Mouse (Mus musculus) forebrain, embryonic 16.5 days (tissue): ENCODE results near the gene Klf16. TPM values are rescaled to one million over a fixed set of nuclear protein-coding genes. Genes with fewer than 3 reads are reported as not detected.
A peak's percentile ranks its signal among the peaks of the same experiment; 100 is the strongest.

Source experiments
- ATAC-seq: fragments of 200-750 bp; cut with Nextera tagmentation; 2 replicates; pipeline ENCODE4 v1.8.0; 2017; ENCODE audit warnings: mild to moderate bottlenecking, moderate library complexity
- H3K27ac ChIP-seq: fragments of 300-500 bp; sonication (generic); 2 replicates; pipeline ENCODE4 v1.5.1; 2014; ENCODE audit warnings: low read length, control low read depth
- H3K27me3 ChIP-seq: fragments of 300-500 bp; sonication (generic); replicated peaks from 2 replicates; pipeline ENCODE4 v1.6.1; 2014; ENCODE audit warnings: low read length; ENCODE audit not compliant: control insufficient read depth, insufficient read depth
- H3K36me3 ChIP-seq: fragments of 300-500 bp; sonication (generic); 2 replicates; pipeline ENCODE4 v1.6.1; 2014; ENCODE audit not compliant: control insufficient read depth, insufficient read depth
- H3K4me1 ChIP-seq: fragments of 300-500 bp; sonication (generic); replicated peaks from 2 replicates; pipeline ENCODE4 v1.6.1; 2014; ENCODE audit warnings: low read length; ENCODE audit not compliant: control insufficient read depth, insufficient read depth
- H3K4me2 ChIP-seq: fragments of 300-500 bp; sonication (generic); 2 replicates; pipeline ENCODE4 v1.6.1; 2014; ENCODE audit warnings: mild to moderate bottlenecking, low read length, control low read depth
- H3K4me3 ChIP-seq: fragments of 300-500 bp; sonication (generic); replicated peaks from 2 replicates; pipeline ENCODE4 v1.5.1; 2014; ENCODE audit warnings: mild to moderate bottlenecking, low read length, control low read depth
- H3K9ac ChIP-seq: fragments of 300-500 bp; sonication (generic); replicated peaks from 2 replicates; pipeline ENCODE4 v1.6.1; 2014; ENCODE audit warnings: low read depth, low read length, control low read depth
- H3K9me3 ChIP-seq: fragments of 300-500 bp; sonication (generic); 2 replicates; pipeline ENCODE4 v1.6.1; 2016; ENCODE audit warnings: low read length; ENCODE audit not compliant: control insufficient read depth
- WGBS: fragments of 180-500 bp; shearing (Covaris S2); extraction: QIAGEN DNeasy Blood & Tissue Kit; methylation state at CpG from one replicate; pipeline ENCODE4 v1.1.7; 2014; 5-methylcytosine and 5-hydroxymethylcytosine counted together
- polyA plus RNA-seq: library from polyadenylated mRNA; unstranded; fragments of >200 nt; fragmentation: Nextera tagmentation; extraction: Ambion mirVana; gene quantifications from 2 replicates; pipeline ENCODE4 v1.2.1, GENCODE M21; 2015

Gene Klf16
- polyA plus RNA-seq, 1 experiment from 2014 or later = 10.1 TPM

GRCm38 (mm10) chr10:80619465-80620244, 42.5 kb upstream of the Klf16 start:
- no peak overlapping the region for H3K27ac ChIP-seq
- H3K27me3 ChIP-seq = no peaks in the 10 kb centered on the region
- WGBS = 37% methylated on average over 8 of the region's 8 CpGs
- ATAC-seq = no peak
- H3K9ac ChIP-seq = no peak overlapping the region
- no peak overlapping the region for H3K4me3 ChIP-seq
- H3K4me2 ChIP-seq = no peak overlapping the region
- H3K36me3 ChIP-seq = peaks cover 5% of the 10 kb centered on the region; the same call in 1 of the 2 replicates
- H3K9me3 ChIP-seq = no peaks in the 10 kb centered on the region
- H3K4me1 ChIP-seq = peaks cover 22% of the 10 kb centered on the region

GRCm38 (mm10) chr10:80618181-80618580, 41.1 kb upstream of the Klf16 start:
- Histone ChIP-seq H3K36me3 (peaks cover 5% of the 10 kb centered on the region; the same call in 1 of the 2 replicates), H3K9ac (no peak overlapping the region), H3K4me3 (no peak overlapping the region), H3K27ac (no peak overlapping the region), H3K9me3 (no peaks in the 10 kb centered on the region), H3K27me3 (no peaks in the 10 kb centered on the region), H3K4me2 (no peak overlapping the region), H3K4me1 (peaks cover 7% of the 10 kb centered on the region)
- ATAC-seq = no peak
- WGBS = 86% methylated on average over 9 of the region's 9 CpGs

- 89% methylated on average over 6 of the region's 6 CpGs for WGBS
- H3K27me3 ChIP-seq = no peaks in the 10 kb centered on the region
- H3K27ac ChIP-seq = no peak overlapping the region
- no peak overlapping the region for H3K4me2 ChIP-seq
- ATAC-seq = no peak
- no peaks in the 10 kb centered on the region for H3K9me3 ChIP-seq
- no peak overlapping the region for H3K4me3 ChIP-seq
- H3K9ac ChIP-seq = no peak overlapping the region
- no peaks in the 10 kb centered on the region for H3K4me1 ChIP-seq
- peaks cover 8% of the 10 kb centered on the region; the same call in 1 of the 2 replicates for H3K36me3 ChIP-seq
These were observed 37.2 kb upstream of the Klf16 start for GRCm38 (mm10) chr10:80614351-80614750.

GRCm38 (mm10) chr10:80613821-80614220, 36.7 kb upstream of the Klf16 start:
- Histone ChIP-seq H3K9me3 (no peaks in the 10 kb centered on the region), H3K27me3 (no peaks in the 10 kb centered on the region), H3K9ac (no peak overlapping the region), H3K4me3 (no peak overlapping the region), H3K27ac (no peak overlapping the region), H3K4me2 (no peak overlapping the region), H3K36me3 (peaks cover 8% of the 10 kb centered on the region; the same call in 1 of the 2 replicates), H3K4me1 (no peaks in the 10 kb centered on the region)
- 93% methylated on average over 3 of the region's 3 CpGs for WGBS
- no peak for ATAC-seq

GRCm38 (mm10) chr10:80611905-80612304, 34.8 kb upstream of the Klf16 start:
- no peak overlapping the region for H3K4me3 ChIP-seq
- no peaks in the 10 kb centered on the region for H3K9me3 ChIP-seq
- no peak for ATAC-seq
- H3K4me2 ChIP-seq = no peak overlapping the region
- 93% methylated on average over 3 of the region's 3 CpGs for WGBS
- no peaks in the 10 kb centered on the region for H3K4me1 ChIP-seq
- peaks cover 18% of the 10 kb centered on the region; the same call in 1 of the 2 replicates for H3K36me3 ChIP-seq
- no peak overlapping the region for H3K27ac ChIP-seq
- no peak overlapping the region for H3K9ac ChIP-seq
- no peaks in the 10 kb centered on the region for H3K27me3 ChIP-seq

- Histone ChIP-seq H3K27ac (no peak overlapping the region), H3K4me2 (no peak overlapping the region), H3K36me3 (peaks cover 21% of the 10 kb centered on the region; the same call in 1 of the 2 replicates), H3K4me1 (no peaks in the 10 kb centered on the region), H3K4me3 (no peak overlapping the region), H3K27me3 (no peaks in the 10 kb centered on the region), H3K9me3 (no peaks in the 10 kb centered on the region), H3K9ac (no peak overlapping the region)
- ATAC-seq = no peak
- WGBS = 77% methylated on average over 4 of the region's 4 CpGs
These were observed 33.9 kb upstream of the Klf16 start for GRCm38 (mm10) chr10:80611024-80611423.

- 94% methylated on average over 9 of the region's 9 CpGs for WGBS
- Histone ChIP-seq H3K27ac (no peak overlapping the region), H3K4me2 (no peak overlapping the region), H3K9me3 (no peaks in the 10 kb centered on the region), H3K4me3 (no peak overlapping the region), H3K36me3 (peaks cover 19% of the 10 kb centered on the region; the same call in 1 of the 2 replicates), H3K27me3 (no peaks in the 10 kb centered on the region), H3K9ac (no peak overlapping the region), H3K4me1 (no peaks in the 10 kb centered on the region)
- ATAC-seq = no peak
These were observed 33.1 kb upstream of the Klf16 start for GRCm38 (mm10) chr10:80610116-80610785.

GRCm38 (mm10) chr10:80609269-80609924, 32.3 kb upstream of the Klf16 start:
- H3K27ac ChIP-seq = no peak overlapping the region
- H3K4me1 ChIP-seq = no peaks in the 10 kb centered on the region
- no peak for ATAC-seq
- peaks cover 16% of the 10 kb centered on the region; the same call in 1 of the 2 replicates for H3K36me3 ChIP-seq
- H3K9me3 ChIP-seq = no peaks in the 10 kb centered on the region
- 0 out of 2 replicates have a peak overlapping the region, but pooled peaks have one; percentile 5 for H3K9ac ChIP-seq
- no peak overlapping the region for H3K4me3 ChIP-seq
- H3K27me3 ChIP-seq = no peaks in the 10 kb centered on the region
- no peak overlapping the region for H3K4me2 ChIP-seq
- WGBS = 90% methylated on average over 10 of the region's 10 CpGs

- Histone ChIP-seq H3K27me3 (no peaks in the 10 kb centered on the region), H3K27ac (no peak overlapping the region), H3K9ac (no peak overlapping the region), H3K9me3 (no peaks in the 10 kb centered on the region), H3K4me1 (peaks cover 8% of the 10 kb centered on the region), H3K36me3 (peaks cover 16% of the 10 kb centered on the region; the same call in 1 of the 2 replicates), H3K4me2 (no peak overlapping the region), H3K4me3 (no peak overlapping the region)
- ATAC-seq = no peak
- WGBS = 88% methylated on average over 3 of the region's 3 CpGs
These were observed 31.3 kb upstream of the Klf16 start for GRCm38 (mm10) chr10:80608435-80608834.
